Mouse (Mus musculus): ENCODE data around the gene Tubg1.

Gene Tubg1

GRCm38 (mm10) chr11:101175636-101176116 lies 55.9 kb downstream of the Tubg1 start:
- no peak for DNase-seq (ENCODE audit: extremely low read depth, insufficient read length, low spot score)

Data from 3134 (cell line).